Mouse (Mus musculus): Measurements from ENCODE around the gene Fxyd4.
A peak's percentile ranks its signal among the peaks of the same experiment; 100 is the strongest.

Fxyd4 gene

DNA sequence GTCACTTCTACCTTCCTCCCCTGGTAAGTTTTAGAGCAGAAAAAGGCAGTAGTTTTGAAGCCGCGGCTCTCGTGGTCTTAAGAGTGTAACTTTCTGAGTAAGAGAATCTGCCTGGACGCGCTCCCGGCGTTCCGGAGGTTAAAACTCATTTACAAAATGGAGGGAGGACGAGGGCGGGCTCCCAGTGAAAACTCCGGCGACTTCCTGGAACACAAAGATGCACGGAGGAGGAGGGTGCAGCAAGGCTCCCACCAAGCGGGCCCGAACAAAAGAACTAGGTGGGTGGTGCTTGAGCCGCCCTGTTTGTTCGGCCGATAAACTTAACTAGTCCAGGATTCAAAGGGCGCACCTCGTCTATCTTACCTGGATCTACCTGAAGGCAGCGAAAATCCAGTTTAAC, 19.9 kb downstream of the Fxyd4 start:
- DNase-seq (ENCODE audit: low spot score) = peak; percentile 34

DNA sequence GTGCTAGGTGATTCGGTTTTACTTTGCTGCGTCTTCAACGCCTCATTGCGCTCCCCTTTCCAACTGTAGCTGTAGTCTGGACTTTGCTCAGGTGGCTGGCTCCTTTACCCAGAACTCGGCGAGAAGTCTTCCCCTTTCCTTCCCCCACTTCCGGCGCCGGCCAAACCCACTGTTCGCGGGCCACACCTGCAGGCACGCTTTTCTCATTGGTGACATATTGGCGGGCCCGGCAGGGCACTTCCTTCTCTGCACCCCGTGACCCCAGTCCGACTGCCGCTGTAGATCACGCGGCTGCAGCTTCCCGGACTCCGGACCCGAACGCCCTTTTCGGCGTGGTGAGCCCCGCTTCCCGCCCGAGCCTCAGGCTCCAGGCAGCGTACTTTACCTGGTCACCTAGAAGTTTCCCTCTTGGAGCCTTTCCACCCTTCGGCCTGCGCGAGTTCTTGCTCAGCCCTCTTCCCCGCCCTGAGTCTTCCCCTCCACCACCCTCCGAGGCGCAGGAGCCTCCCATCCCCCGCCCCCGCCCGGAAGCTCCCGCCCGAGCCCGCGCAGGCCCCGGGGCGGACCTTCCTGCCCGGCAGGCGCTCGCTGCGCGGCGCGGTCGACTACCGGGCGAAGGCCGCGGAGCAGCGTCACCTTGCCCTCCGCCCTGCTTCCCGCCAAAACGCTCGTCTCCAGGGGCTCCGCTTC, 20.6 kb downstream of the Fxyd4 start:
- peak; percentile 30 for DNase-seq (ENCODE audit: low spot score)

- no peak for DNase-seq (ENCODE audit: low spot score)
These were observed 21.2 kb downstream of the Fxyd4 start for GRCm38 (mm10) chr6:117916205-117916736.

DNA sequence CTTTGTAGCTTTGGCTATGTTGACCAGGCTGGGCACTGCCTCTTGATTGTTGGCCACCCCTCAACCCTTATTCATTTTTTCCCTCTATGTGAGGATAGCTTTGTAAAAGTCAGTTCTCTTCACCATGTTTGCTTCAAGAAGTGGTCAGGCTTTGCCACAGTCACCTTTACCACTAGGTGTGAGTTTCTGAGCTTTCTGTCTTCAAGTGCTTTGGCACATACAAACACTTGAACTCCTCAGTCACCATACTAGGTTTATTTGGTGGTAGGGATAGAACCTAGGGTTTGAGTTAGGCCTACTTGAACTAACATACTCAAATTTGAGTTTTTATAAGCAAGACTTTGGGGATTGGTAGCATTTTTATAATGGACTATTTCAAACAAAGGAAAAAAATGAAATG, 23.0 kb downstream of the Fxyd4 start:
- no peak for DNase-seq (ENCODE audit: low spot score)

GRCm38 (mm10) chr6:117910120-117910661, 27.3 kb downstream of the Fxyd4 start:
- DNase-seq (ENCODE audit: low spot score) = no peak

DNA sequence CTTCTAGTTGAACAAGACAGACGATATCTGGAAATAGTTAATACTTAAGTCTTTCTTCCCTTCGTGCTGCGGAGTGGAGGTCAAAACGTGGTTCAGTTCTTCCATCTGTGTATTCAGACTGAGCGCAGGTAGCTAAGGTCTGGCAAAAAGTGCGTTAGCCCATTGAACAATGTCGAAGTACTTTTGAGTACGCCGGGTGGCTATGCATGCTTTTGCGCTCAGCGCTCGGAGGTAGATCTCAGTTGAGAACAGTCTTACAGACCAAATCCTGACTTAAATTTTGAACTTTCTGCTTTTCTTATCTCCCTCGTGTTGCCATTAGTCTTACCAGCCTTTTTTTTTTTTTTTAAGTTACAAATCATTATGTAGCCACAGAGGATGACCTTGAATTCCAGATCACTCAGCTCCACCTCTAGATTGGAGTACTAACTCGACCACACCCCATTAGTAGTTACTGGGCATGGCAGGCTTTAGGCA, 29.0 kb downstream of the Fxyd4 start:
- DNase-seq (ENCODE audit: low spot score) = no peak

GRCm38 (mm10) chr6:117907979-117908355, 29.5 kb downstream of the Fxyd4 start:
- no peak for DNase-seq (ENCODE audit: low spot score)

GRCm38 (mm10) chr6:117907301-117907978, 30.1 kb downstream of the Fxyd4 start:
- DNase-seq (ENCODE audit: low spot score) = peak; percentile 63

DNA sequence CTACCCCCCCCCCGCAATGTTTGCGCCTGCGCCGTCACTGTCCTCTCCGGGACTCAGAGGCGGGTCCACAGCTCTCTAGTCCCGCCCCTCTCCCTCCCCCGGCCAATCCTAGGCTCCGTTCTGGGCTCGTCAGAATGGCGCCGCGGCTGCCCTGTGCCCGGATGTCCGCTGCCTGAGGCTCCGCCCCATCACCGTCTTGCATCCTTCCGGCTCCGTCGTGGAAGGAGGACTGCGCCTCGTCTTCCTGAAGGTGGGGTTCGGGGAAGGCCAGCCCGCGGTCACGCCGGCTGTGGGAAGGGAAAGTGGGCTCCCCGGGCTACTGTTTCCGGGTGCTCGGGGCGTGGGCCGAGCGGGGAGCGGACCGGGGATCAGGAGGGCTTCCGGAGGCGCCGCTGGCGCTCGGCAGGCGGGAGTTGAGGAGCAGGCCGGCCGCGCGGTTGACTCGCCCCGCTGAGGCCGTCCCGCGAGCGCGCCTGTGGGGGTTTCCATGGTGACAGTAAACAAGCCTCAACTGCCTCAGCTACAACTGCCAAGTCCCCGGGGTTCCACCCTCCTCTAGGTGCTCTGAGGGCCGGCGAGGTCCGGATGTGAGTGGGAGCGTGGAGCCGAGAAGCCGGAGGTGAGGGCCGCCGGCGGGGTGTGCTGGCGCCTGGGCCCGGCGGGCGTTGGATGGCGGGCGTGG, 30.8 kb downstream of the Fxyd4 start:
- DNase-seq (ENCODE audit: low spot score) = peak; percentile 86

DNA sequence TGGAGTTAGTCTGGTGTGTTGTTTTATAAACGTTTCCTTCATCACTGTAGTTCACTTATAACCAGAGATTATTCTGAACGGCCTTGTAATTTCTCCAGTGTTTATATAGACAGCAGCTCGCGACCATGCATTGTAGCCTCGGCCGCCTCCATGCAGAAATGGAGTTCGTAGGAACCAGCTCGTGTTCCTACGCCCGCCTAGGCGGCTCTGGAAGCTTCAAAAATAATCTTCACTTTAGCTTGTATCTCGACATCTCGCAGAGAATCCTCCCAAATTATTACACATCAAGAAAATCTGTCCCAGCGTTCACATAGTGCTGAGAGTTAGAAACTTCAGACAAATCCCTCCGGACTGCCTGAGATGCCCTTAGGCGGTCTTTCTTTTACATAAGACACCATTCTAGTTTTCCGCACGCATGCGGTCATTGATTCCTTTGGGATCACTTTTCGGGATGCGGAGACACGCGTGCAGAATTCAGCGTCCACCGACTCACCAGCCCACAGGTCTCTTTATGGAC, 31.4 kb downstream of the Fxyd4 start:
- DNase-seq (ENCODE audit: low spot score) = peak; percentile 19

- DNase-seq (ENCODE audit: low spot score) = no peak
These were observed 32.1 kb downstream of the Fxyd4 start for GRCm38 (mm10) chr6:117905260-117905930.

DNA sequence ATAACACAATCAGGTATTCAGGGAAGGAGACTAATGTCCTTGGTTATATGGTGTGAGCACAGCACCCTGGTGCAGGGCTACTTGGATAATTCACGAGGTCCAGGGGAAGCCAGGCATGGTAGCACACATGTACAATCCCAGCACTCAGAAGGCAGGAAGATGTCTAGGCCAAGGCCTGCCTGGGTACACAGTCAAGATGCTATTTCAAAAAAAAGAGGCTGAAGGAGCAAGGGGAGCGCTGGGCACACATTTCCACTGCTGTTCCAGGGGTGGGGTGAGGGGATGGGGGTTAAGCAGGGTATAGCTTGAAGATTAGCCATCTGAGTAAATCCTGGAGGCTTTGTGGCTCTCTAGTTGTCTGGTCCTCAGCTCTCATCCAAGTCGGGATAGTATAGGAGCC, 33.7 kb downstream of the Fxyd4 start:
- DNase-seq (ENCODE audit: low spot score) = no peak

- no peak for DNase-seq (ENCODE audit: low spot score)
These were observed 34.9 kb downstream of the Fxyd4 start for GRCm38 (mm10) chr6:117902556-117902955.

GRCm38 (mm10) chr6:117901510-117902402, 35.7 kb downstream of the Fxyd4 start:
- no peak for DNase-seq (ENCODE audit: low spot score)

DNA sequence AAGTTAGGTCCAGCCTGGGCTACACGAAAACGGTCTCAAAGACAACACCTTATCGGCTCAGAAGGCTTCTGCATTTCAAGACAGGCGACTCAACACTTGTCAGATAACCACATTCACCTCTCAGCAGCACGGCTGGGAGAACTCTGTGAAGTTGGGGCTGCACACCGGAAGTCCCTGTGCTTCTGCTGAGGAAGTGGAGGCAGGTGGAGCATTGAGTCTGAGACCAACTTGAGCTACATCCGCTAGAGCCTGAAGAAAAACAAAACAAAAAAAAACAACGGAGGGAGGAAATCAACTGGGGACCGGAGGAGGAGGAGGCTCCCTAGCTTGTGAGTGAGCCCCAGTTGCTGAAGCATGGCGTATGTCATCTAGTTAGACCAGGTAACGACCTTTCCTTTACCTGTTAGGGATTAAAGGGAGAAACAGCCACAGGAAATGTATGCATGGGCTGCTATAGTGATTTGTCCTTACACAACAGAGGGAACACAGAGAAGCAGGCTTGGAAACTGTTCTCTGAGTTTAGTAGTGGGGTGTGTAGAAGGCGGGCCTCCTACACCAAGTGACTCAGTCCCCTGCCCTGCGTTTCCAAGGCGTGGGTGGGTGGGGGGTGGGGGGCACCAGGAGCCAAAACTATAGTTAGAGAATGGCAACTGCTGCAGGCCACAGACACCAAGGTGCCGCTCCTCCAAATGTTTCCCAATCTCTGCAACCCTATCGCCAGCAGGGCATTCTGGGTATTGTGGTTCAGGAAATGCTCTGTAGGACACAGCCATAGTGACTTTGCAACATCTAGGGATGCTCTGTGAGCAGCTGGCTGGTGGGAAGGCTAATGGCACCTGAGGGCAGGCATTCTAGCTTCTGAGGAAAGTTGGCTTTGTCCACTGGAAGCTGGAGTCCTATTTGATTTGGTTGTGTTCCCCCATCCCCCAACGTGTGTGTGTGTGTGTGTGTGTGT, 37.1 kb downstream of the Fxyd4 start, which contains the start of gene Hnrnpf:
TSS of gene Hnrnpf (plus strand) at position 199 of the 955 bp plus-strand sequence.
- no peak for DNase-seq (ENCODE audit: low spot score)

DNA sequence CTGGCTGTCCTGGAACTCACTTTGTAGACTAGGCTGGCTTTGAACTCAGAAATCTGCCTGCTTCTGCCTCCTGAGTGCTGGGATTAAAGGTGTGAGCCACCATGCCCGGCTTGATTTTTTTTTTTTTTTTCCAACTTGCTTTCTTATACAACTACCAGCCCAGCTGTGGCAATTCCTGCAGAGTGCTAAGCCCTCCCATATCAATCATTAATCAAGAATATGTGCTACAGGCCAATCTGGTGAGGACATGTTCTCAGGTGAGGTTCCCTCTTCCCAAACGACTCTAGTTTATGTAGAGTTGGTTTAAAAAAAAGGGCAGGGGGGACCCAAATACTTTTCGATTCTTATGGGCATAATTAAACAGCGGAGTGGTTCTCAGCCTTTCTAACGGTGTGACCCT, 39.7 kb downstream of the Fxyd4 start:
- DNase-seq (ENCODE audit: low spot score) = no peak

DNA sequence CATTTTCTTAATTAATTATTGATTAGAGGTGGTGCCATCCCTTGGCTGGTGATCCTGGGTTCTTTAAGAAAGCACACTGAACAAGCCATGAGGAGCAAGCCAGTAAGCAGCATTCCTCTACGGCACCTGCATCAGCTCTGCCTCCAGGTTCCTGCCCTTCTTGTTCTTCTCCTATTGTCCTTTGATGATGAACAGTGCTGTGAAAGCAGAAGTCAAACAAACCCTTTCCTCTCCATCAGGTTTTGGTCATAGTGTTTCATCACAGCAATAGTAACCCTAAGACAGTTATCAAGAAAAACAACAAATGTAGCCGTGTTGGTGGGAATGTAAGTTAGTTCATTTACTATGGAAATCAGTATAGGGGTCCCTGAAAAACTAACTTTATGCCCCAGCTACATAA, 44.1 kb downstream of the Fxyd4 start:
- DNase-seq (ENCODE audit: low spot score) = no peak

GRCm38 (mm10) chr6:117892386-117892785, 45.1 kb downstream of the Fxyd4 start:
- no peak for DNase-seq (ENCODE audit: low spot score)

GRCm38 (mm10) chr6:117891369-117892160, 45.9 kb downstream of the Fxyd4 start:
- no peak for DNase-seq (ENCODE audit: low spot score)

Data from urinary bladder, postnatal 10 days (tissue).